Mouse (Mus musculus) CD8-positive naive resting alpha-beta T cell, adult 57 days (primary cell): ENCODE data around the gene Gm4924. TPM values are rescaled to one million over a fixed set of nuclear protein-coding genes. Genes with fewer than 3 reads are reported as not detected.

Experiments
- total RNA-seq: library from RNA; stranded (reverse); gene quantifications from one replicate; pipeline ENCODE4 v1.2.4, GENCODE M21; 2023

Gene Gm4924
- 9.0 TPM for total RNA-seq

GRCm38 (mm10) chr10:82354083-82355010 is at the start of gene Gm4924:
Gene Gm4924 (plus strand): TSS chr10:82354255.

GRCm38 (mm10) chr10:82316482-82316881 is 37.6 kb upstream of the Gm4924 start, which contains the start of gene 4932415D10Rik:
Gene 4932415D10Rik (minus strand): TSS chr10:82316582.

Other genes starting within 250 kb of the Gm4924 start
- 8.5 TPM for gene AU041133, start 226.2 kb upstream of the Gm4924 start, total RNA-seq
- 4.1 TPM for gene Zfp938, start 113.0 kb upstream of the Gm4924 start, total RNA-seq
- gene 4932415D10Rik, start 37.7 kb upstream of the Gm4924 start, total RNA-seq, result not detected
- not detected for gene Gm1553, start 138.4 kb downstream of the Gm4924 start, total RNA-seq